Mouse (Mus musculus) Patski (cell line): Measurements from ENCODE around the gene 4930579F01Rik. TPM values are rescaled to one million over a fixed set of nuclear protein-coding genes. Genes with fewer than 3 reads are reported as not detected.

Source experiments
- ATAC-seq: fragments of 100-300 bp; one replicate; pipeline ENCODE4 v1.8.0; 2021
- CTCF ChIA-PET: fragments of 350-600 bp; sonication (Branson Sonifier 250); formaldehyde crosslinking; loops from one replicate; lab custom pipeline; 2022; ENCODE audit warnings: inconsistent platforms; lab: Charles Lee
- POLR2A ChIA-PET: fragments of 350-600 bp; sonication (Branson Sonifier 250); formaldehyde crosslinking; loops from one replicate; lab custom pipeline; 2022; ENCODE audit warnings: antibody characterized with exemption, inconsistent platforms; lab: Charles Lee
- DNase-seq: peaks from one replicate; pipeline ENCODE4 v3.0.0-alpha.2; 2011; ENCODE audit warnings: low read depth, low spot score
- H3K27me3 ChIP-seq: fragments of 371-371 bp; one replicate; pipeline ENCODE4 v1.5.1; 2021
- CTCF ChIP-seq: fragments of 100-300 bp; IDR thresholded peaks from one replicate; pipeline ENCODE4 v1.5.1; 2021
- in situ Hi-C: fragments of 300-500 bp; cut with MboI; formaldehyde crosslinking; loops from 3 replicates; pipeline ENCODE4 v1.11.1; 2018; ENCODE audit warnings: low pct_unique_long_range_greater_than_20kb, mixed read lengths
- polyA plus RNA-seq: library from polyadenylated mRNA; unstranded; gene quantifications from one replicate; pipeline ENCODE4 v1.2.3, GENCODE M21; 2021

4930579F01Rik gene
- polyA plus RNA-seq, 1 experiment from 2014 or later, result not detected

DNA sequence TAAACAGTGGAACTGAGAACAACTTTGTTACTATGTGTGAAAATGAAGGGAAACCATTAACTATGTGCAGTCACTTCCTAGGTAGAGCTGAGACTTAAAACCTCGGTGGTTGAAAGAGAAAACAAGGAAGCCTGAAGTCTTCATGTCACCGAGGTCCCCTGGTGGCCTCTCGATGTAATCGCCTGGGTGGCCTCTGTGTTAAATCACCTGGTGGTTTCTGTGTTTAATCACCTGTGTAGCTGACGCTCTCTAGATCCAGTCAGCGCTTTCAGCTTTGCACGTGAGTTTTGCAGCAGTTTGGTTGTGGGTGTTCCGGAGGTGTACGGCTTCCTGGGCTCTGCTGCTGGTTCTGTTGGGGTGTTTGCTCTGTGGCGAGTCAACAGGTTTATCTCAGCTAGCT, 20.3 kb downstream of the 4930579F01Rik start:
- in situ Hi-C loops, result no loop called here
- CTCF ChIA-PET, result interaction anchor here (0.6 to 1.1 kb wide), 2 partner anchors 9 to 202 kb away, joined by 3 read pairs; no protein-coding TSS in a partner anchor
- POLR2A ChIA-PET, result no interaction called here
- H3K27me3 ChIP-seq, result no peaks in the 10 kb centered on the region
- DNase-seq, result no peak
- TF ChIP-seq CTCF, result peak; percentile 49
- ATAC-seq, result no peak

- TF ChIP-seq CTCF, result no peak
- in situ Hi-C loops, result no loop called here
- CTCF ChIA-PET, result interaction anchor here (1.7 kb wide), 1 partner anchor 12 kb away, joined by 6 read pairs; no protein-coding TSS in a partner anchor
- no peak for ATAC-seq
- H3K27me3 ChIP-seq, result no peaks in the 10 kb centered on the region
- POLR2A ChIA-PET, result interaction anchor here (1.5 kb wide), 1 partner anchor 12 kb away, joined by 3 read pairs; no protein-coding TSS in a partner anchor
- no peak for DNase-seq
Observed at GRCm38 (mm10) chr3:138162553-138163183, 31.0 kb downstream of the 4930579F01Rik start.

DNA sequence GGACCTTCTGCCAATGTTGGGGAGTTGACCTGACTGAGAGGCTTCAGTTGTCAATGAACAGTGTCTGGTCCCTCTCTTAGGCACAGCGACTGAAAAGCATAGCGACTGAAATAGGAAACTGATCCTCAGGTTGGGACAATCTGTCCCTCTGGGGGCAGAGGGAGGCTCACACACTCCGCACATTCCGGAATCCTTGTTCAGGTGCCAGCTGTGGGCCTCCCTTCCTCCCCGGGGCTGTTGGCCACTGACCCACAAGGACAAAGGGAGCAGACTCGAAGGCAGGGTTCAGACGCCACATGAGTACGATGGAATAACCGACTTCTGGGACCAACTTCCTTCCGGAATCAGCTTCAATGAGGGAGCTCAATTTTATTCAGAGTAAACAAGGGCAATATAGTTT, 32.0 kb downstream of the 4930579F01Rik start:
- ATAC-seq (no peak), DNase-seq (no peak)
- no peaks in the 10 kb centered on the region for H3K27me3 ChIP-seq
- POLR2A ChIA-PET, result interaction anchor here (1.5 kb wide), 1 partner anchor 13 kb away, joined by 3 read pairs; no protein-coding TSS in a partner anchor
- TF ChIP-seq CTCF, result no peak
- in situ Hi-C loops, result no loop called here
- CTCF ChIA-PET, result interaction anchor here (1.7 kb wide), 2 partner anchors 11 to 17 kb away, joined by 4 to 6 read pairs; partner anchors contain the start of gene Mttp

DNA sequence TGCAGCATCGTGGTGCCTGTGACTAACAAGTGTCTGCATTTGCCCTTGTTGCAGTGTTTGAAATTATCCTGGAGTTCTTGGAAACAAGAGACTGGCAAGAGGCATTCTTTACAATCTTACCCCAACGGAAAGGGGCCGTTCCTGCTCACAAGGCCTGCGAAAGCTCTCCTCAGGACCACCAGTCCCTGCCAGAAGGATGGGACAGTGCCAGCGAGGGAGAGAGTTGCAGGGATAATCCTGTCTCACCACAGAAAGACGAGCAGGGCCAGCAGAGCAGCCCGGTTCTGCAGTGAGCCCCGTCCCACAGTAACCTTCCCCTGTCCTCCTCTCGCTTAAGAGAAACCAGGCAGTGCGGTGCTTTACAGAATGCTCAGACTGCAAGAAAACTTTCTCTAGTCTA, 37.0 kb downstream of the 4930579F01Rik start:
- CTCF ChIA-PET, result interaction anchor here (4.0 kb wide), 1 partner anchor 12 kb away, joined by 14 read pairs; the partner anchor contains the start of gene Mttp

DNA sequence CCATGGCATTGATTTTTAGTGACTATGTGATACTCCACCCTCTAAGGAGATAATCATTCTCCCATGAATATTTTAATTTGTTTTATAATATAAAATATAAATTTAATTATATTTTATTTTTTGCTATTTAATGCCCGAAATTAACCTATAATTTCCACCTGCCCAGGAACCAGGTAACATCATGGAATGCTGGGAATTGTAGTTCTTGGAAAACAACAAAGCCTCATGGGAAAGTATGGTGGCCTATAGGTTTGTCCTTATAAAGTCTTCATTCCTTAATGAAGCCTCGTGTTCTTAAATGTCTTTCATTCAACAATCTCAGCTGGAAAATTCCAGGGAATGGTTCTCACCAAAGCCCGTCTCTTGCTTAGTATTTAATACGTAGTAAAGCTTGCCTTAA, 38.6 kb downstream of the 4930579F01Rik start:
- no peaks in the 10 kb centered on the region for H3K27me3 ChIP-seq
- no peak for TF ChIP-seq CTCF
- ATAC-seq, result no peak
- CTCF ChIA-PET, result interaction anchor here (1.3 to 4.0 kb wide), 2 partner anchors 10 to 164 kb away, joined by 4 to 14 read pairs; partner anchors contain the start of gene Mttp
- in situ Hi-C loops, result no loop called here
- POLR2A ChIA-PET, result interaction anchor here (0.7 to 1.3 kb wide), 2 partner anchors 11 to 166 kb away, joined by 3 read pairs; no protein-coding TSS in a partner anchor
- DNase-seq, result no peak

More for the DNA sequence above, 37.0 kb downstream of the 4930579F01Rik start:
- H3K27me3 ChIP-seq, result no peaks in the 10 kb centered on the region
- no peak for TF ChIP-seq CTCF
- DNase-seq, result no peak
- in situ Hi-C loops, result no loop called here
- ATAC-seq, result no peak
- POLR2A ChIA-PET, result no interaction called here

GRCm38 (mm10) chr3:138148811-138149210, 44.8 kb downstream of the 4930579F01Rik start:
- ATAC-seq, result no peak
- no peak for DNase-seq
- in situ Hi-C loops, result loop anchor here (5.0 kb wide), 2 partner anchors 157 to 372 kb away; no protein-coding TSS in a partner anchor
- ChIA-PET CTCF (interaction anchor here (1.4 kb wide), 1 partner anchor 9 kb away, joined by 4 read pairs; no protein-coding TSS in a partner anchor), POLR2A (no interaction called here)
- TF ChIP-seq CTCF, result no peak
- no peaks in the 10 kb centered on the region for H3K27me3 ChIP-seq

GRCm38 (mm10) chr3:138144642-138145171, 48.9 kb downstream of the 4930579F01Rik start, which contains the start of gene Mttp:
Gene Mttp (minus strand): TSS chr3:138144968.
- DNase-seq (peak; percentile 85), ATAC-seq (peak; percentile 45)
- H3K27me3 ChIP-seq, result no peaks in the 10 kb centered on the region
- ChIA-PET POLR2A (interaction anchor here (0.6 to 3.6 kb wide), 12 partner anchors 10 to 1202 kb away, joined by 3 to 24 read pairs (median 4); partner anchors contain the start of gene Dnajb14), CTCF (interaction anchor here (0.5 to 5.0 kb wide), 56 partner anchors 9 to 371 kb away, joined by 3 to 142 read pairs (median 4); partner anchors contain the start of gene Dapp1)
- in situ Hi-C loops, result loop anchor here (5.0 kb wide), 3 partner anchors 152 to 367 kb away; partner anchors contain the start of gene Dnajb14
- TF ChIP-seq CTCF, result no peak

GRCm38 (mm10) chr3:138144060-138144641, 49.5 kb downstream of the 4930579F01Rik start:
- TF ChIP-seq CTCF, result no peak
- in situ Hi-C loops, result loop anchor here (5.0 kb wide), 1 partner anchor 277 kb away; the partner anchor contains the start of gene Dnajb14
- H3K27me3 ChIP-seq, result no peaks in the 10 kb centered on the region
- ChIA-PET CTCF (interaction anchor here (0.5 to 5.0 kb wide), 52 partner anchors 8 to 370 kb away, joined by 3 to 142 read pairs (median 4); partner anchors contain the start of genes Dapp1 and H2afz), POLR2A (interaction anchor here (0.5 to 3.6 kb wide), 23 partner anchors 11 to 1201 kb away, joined by 3 to 24 read pairs (median 4); partner anchors contain the start of gene Dnajb14)
- ATAC-seq, result no peak
- no peak for DNase-seq

GRCm38 (mm10) chr3:138143315-138144059, 50.1 kb downstream of the 4930579F01Rik start, which contains the start of gene Trmt10a:
Gene Trmt10a (plus strand): TSS chr3:138143448.
- no peaks in the 10 kb centered on the region for H3K27me3 ChIP-seq
- CTCF ChIA-PET, result interaction anchor here (0.7 to 5.0 kb wide), 22 partner anchors 9 to 364 kb away, joined by 3 to 142 read pairs (median 5); partner anchors contain the start of gene H2afz
- POLR2A ChIA-PET, result interaction anchor here (0.5 to 3.6 kb wide), 18 partner anchors 15 to 563 kb away, joined by 3 to 24 read pairs (median 4); partner anchors contain the start of gene Dnajb14
- DNase-seq, result peak; percentile 99
- no peak for TF ChIP-seq CTCF
- in situ Hi-C loops, result loop anchor here (5.0 kb wide), 1 partner anchor 276 kb away; the partner anchor contains the start of gene Dnajb14
- peak; percentile 89 for ATAC-seq
